Mouse (Mus musculus): Measurements from ENCODE around the gene Slc7a11. TPM values are rescaled to one million over a fixed set of nuclear protein-coding genes. Genes with fewer than 3 reads are reported as not detected.

Gene Slc7a11
- polyA plus RNA-seq, 1 experiment, result 3.0 TPM

DNA sequence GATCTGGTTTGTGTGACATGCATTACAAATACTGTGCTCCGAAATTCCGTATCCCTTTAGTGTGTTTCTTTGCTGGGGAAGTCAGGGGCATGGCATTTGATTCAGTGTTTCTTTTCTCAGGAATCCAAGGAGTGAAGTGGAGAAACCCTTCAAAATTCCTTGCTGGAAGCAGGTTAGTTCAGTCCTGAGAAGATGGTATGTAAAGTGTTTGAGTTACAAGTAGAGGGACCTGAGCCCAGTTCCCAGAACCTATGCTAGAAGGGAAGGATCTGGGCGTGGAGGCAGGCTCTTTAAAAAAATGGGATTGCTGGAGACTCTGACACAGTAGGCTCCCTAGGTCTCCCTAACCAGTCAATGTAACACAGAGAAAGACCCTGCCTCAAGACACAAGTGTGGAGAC lies 572.6 kb downstream of the Slc7a11 start:
- no peak overlapping the region for H3K27ac ChIP-seq (ENCODE audit: control insufficient read depth, insufficient read depth, low read depth, low read length)

DNA sequence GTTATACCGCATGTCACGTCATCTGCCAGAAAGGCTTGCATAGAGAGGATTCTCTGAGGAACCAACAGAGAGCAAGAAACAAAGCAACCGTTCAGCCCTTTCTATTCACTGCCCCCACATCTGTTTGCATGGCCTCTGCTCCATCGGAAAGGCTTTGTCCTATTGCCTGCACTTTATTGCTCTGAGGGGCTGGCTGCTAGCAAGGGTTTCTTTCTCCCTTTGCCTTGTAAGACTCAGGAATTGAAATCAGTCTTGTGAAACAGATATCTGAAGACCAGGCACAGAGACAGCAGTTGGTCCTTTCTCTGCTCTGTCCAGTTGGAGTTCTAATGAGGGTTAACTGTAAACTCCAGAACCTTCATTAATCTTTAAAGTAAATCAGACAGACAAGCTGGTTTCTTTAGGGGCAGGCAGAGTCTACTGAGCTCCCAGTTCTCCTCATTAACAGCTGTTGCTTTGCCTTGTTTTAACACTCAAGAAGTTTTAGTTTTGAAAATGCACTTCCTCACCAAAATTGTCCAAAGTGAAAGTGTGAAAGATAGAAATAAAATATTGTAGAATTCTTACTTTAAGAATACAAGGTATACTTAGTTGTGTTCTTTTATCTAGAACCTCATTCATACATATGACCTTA lies 575.3 kb downstream of the Slc7a11 start:
- Histone ChIP-seq H3K27me3 (ENCODE audit: control insufficient read depth, insufficient read depth, low read length) (no peaks in the 10 kb centered on the region), H3K4me1 (ENCODE audit: control insufficient read depth, insufficient read depth, low read length) (no peaks in the 10 kb centered on the region; the same call in 1 of the 2 replicates), H3K36me3 (ENCODE audit: control insufficient read depth, insufficient read depth, low read length) (no peaks in the 10 kb centered on the region), H3K27ac (ENCODE audit: control insufficient read depth, insufficient read depth, low read depth, low read length) (no peak overlapping the region), H3K4me3 (ENCODE audit: control insufficient read depth, low read depth, low read length) (no peak overlapping the region)
- TF ChIP-seq CTCF (IDR thresholded peaks at IDR 0.05; ENCODE audit: control insufficient read depth, insufficient read depth, insufficient replicate concordance, low read depth, low read length) (no peak), POLR2A (IDR thresholded peaks at IDR 0.05; ENCODE audit: control insufficient read depth, low read depth, low read length) (no peak)

More for the DNA sequence above, 572.6 kb downstream of the Slc7a11 start:
- H3K4me1 ChIP-seq (ENCODE audit: control insufficient read depth, insufficient read depth, low read length), result no peaks in the 10 kb centered on the region; the same call in 1 of the 2 replicates
- TF ChIP-seq CTCF (IDR thresholded peaks at IDR 0.05; ENCODE audit: control insufficient read depth, insufficient read depth, insufficient replicate concordance, low read depth, low read length) (no peak), POLR2A (IDR thresholded peaks at IDR 0.05; ENCODE audit: control insufficient read depth, low read depth, low read length) (no peak)
- no peaks in the 10 kb centered on the region for H3K36me3 ChIP-seq (ENCODE audit: control insufficient read depth, insufficient read depth, low read length)
- H3K27me3 ChIP-seq (ENCODE audit: control insufficient read depth, insufficient read depth, low read length), result no peaks in the 10 kb centered on the region
- no peak overlapping the region for H3K4me3 ChIP-seq (ENCODE audit: control insufficient read depth, low read depth, low read length)

DNA sequence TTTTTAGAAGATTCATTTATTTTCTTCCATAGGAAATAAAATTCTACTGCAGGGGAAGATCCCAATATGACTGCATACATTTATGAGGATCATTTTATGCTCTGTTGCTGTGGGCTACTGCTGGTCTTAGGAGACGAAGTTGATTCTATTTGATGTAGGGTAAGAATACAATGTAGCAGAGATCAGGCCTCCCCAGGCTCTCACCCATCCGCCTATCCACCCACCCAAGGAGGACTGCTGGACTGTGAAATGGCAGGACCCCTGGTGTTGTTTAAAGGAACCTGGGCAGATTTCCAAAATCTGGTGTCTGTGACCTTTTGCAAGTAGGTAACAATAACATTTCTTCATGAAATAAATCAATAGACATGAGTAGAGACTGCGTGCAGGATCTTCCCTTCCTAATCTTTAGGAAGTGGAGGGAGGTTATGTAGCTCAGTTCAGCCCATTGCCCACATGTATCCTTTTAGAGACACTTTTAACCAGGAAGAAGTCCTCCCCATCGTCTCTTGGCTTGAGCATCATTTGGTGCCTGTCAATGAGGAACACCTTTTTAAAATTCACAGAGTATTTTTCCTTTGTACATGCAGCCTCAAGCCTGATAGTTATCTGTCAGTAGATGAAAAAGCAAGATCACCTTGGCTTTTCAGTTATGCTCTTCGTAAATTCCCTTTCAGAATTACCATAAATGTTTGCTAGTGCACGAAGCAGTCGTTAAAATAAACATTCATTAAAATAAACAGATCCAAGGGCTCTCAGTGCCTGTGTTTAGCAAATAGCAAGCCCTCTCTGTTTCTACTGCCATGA lies 576.1 kb downstream of the Slc7a11 start:
- TF ChIP-seq POLR2A (IDR thresholded peaks at IDR 0.05; ENCODE audit: control insufficient read depth, low read depth, low read length) (no peak), CTCF (IDR thresholded peaks at IDR 0.05; ENCODE audit: control insufficient read depth, insufficient read depth, insufficient replicate concordance, low read depth, low read length) (no peak)
- Histone ChIP-seq H3K36me3 (ENCODE audit: control insufficient read depth, insufficient read depth, low read length) (no peaks in the 10 kb centered on the region), H3K27ac (ENCODE audit: control insufficient read depth, insufficient read depth, low read depth, low read length) (no peak overlapping the region), H3K27me3 (ENCODE audit: control insufficient read depth, insufficient read depth, low read length) (no peaks in the 10 kb centered on the region), H3K4me3 (ENCODE audit: control insufficient read depth, low read depth, low read length) (no peak overlapping the region), H3K4me1 (ENCODE audit: control insufficient read depth, insufficient read depth, low read length) (no peaks in the 10 kb centered on the region; the same call in 1 of the 2 replicates)

GRCm38 (mm10) chr3:49866061-49866515 lies 577.3 kb downstream of the Slc7a11 start:
- H3K27ac ChIP-seq (ENCODE audit: control insufficient read depth, insufficient read depth, low read depth, low read length), result no peak overlapping the region
- no peaks in the 10 kb centered on the region for H3K36me3 ChIP-seq (ENCODE audit: control insufficient read depth, insufficient read depth, low read length)
- H3K4me1 ChIP-seq (ENCODE audit: control insufficient read depth, insufficient read depth, low read length), result no peaks in the 10 kb centered on the region; the same call in 1 of the 2 replicates
- no peaks in the 10 kb centered on the region for H3K27me3 ChIP-seq (ENCODE audit: control insufficient read depth, insufficient read depth, low read length)
- H3K4me3 ChIP-seq (ENCODE audit: control insufficient read depth, low read depth, low read length), result no peak overlapping the region
- no peak for TF ChIP-seq POLR2A (IDR thresholded peaks at IDR 0.05; ENCODE audit: control insufficient read depth, low read depth, low read length)
- TF ChIP-seq CTCF (IDR thresholded peaks at IDR 0.05; ENCODE audit: control insufficient read depth, insufficient read depth, insufficient replicate concordance, low read depth, low read length), result no peak

GRCm38 (mm10) chr3:49856797-49857196 lies 586.6 kb downstream of the Slc7a11 start:
- no peak overlapping the region for H3K4me3 ChIP-seq (ENCODE audit: control insufficient read depth, low read depth, low read length)
- H3K4me1 ChIP-seq (ENCODE audit: control insufficient read depth, insufficient read depth, low read length), result no peaks in the 10 kb centered on the region
- TF ChIP-seq CTCF (IDR thresholded peaks at IDR 0.05; ENCODE audit: control insufficient read depth, insufficient read depth, insufficient replicate concordance, low read depth, low read length) (no peak), POLR2A (IDR thresholded peaks at IDR 0.05; ENCODE audit: control insufficient read depth, low read depth, low read length) (no peak)
- H3K27me3 ChIP-seq (ENCODE audit: control insufficient read depth, insufficient read depth, low read length), result no peaks in the 10 kb centered on the region
- H3K27ac ChIP-seq (ENCODE audit: control insufficient read depth, insufficient read depth, low read depth, low read length), result no peak overlapping the region
- no peaks in the 10 kb centered on the region for H3K36me3 ChIP-seq (ENCODE audit: control insufficient read depth, insufficient read depth, low read length)

DNA sequence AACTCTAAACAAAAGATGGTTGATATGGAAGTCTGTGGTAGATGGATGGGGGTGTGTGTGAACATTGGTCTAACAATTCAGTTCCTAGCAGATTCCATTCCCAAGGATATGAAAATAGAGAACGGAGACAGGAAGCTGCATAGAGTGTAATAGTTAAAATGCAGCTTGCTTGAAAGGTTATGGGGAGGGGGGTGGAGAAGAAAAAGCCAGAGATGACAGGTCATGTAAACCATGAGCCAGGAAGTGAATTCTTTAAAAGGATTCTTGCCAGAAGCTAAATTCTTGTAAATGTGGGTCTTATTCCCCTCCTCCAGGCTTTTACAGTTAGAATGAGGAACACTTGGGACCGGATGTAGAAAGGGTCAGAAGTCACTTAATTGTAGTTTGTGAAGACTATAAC lies 589.1 kb downstream of the Slc7a11 start:
- Histone ChIP-seq H3K27ac (ENCODE audit: control insufficient read depth, insufficient read depth, low read depth, low read length) (no peak overlapping the region), H3K4me3 (ENCODE audit: control insufficient read depth, low read depth, low read length) (no peak overlapping the region), H3K27me3 (ENCODE audit: control insufficient read depth, insufficient read depth, low read length) (no peaks in the 10 kb centered on the region), H3K4me1 (ENCODE audit: control insufficient read depth, insufficient read depth, low read length) (no peaks in the 10 kb centered on the region), H3K36me3 (ENCODE audit: control insufficient read depth, insufficient read depth, low read length) (no peaks in the 10 kb centered on the region)
- TF ChIP-seq CTCF (IDR thresholded peaks at IDR 0.05; ENCODE audit: control insufficient read depth, insufficient read depth, insufficient replicate concordance, low read depth, low read length) (no peak), POLR2A (IDR thresholded peaks at IDR 0.05; ENCODE audit: control insufficient read depth, low read depth, low read length) (no peak)

GRCm38 (mm10) chr3:49842971-49843370 lies 600.4 kb downstream of the Slc7a11 start:
- TF ChIP-seq CTCF (IDR thresholded peaks at IDR 0.05; ENCODE audit: control insufficient read depth, insufficient read depth, insufficient replicate concordance, low read depth, low read length) (no peak), POLR2A (IDR thresholded peaks at IDR 0.05; ENCODE audit: control insufficient read depth, low read depth, low read length) (no peak)

More at GRCm38 (mm10) chr3:49842971-49843370, 600.4 kb downstream of the Slc7a11 start:
- Histone ChIP-seq H3K36me3 (ENCODE audit: control insufficient read depth, insufficient read depth, low read length) (no peaks in the 10 kb centered on the region), H3K4me1 (ENCODE audit: control insufficient read depth, insufficient read depth, low read length) (no peaks in the 10 kb centered on the region), H3K4me3 (ENCODE audit: control insufficient read depth, low read depth, low read length) (no peak overlapping the region), H3K27me3 (ENCODE audit: control insufficient read depth, insufficient read depth, low read length) (no peaks in the 10 kb centered on the region), H3K27ac (ENCODE audit: control insufficient read depth, insufficient read depth, low read depth, low read length) (no peak overlapping the region)

Measured in testis, adult 2 months (tissue).